Mouse (Mus musculus) limb, embryonic 10.5 days (tissue): ENCODE data around the gene Car8. TPM values are rescaled to one million over a fixed set of nuclear protein-coding genes. Genes with fewer than 3 reads are reported as not detected.

Source experiments
- DNase-seq: peaks from one replicate; pipeline ENCODE4 v3.0.0-alpha.2; 2017; ENCODE audit warnings: low spot score
- H3K27ac ChIP-seq: fragments of 300-500 bp; sonication (generic); 2 replicates; pipeline ENCODE4 v1.5.1; 2016; ENCODE audit warnings: mild to moderate bottlenecking
- H3K27me3 ChIP-seq: fragments of 300-500 bp; sonication (generic); 2 replicates; pipeline ENCODE4 v1.6.1; 2016; ENCODE audit warnings: low read depth, mild to moderate bottlenecking; ENCODE audit not compliant: poor library complexity, severe bottlenecking
- H3K36me3 ChIP-seq: fragments of 300-500 bp; sonication (generic); 2 replicates; pipeline ENCODE4 v1.6.1; 2016; ENCODE audit warnings: mild to moderate bottlenecking, moderate library complexity
- H3K4me1 ChIP-seq: fragments of 300-500 bp; sonication (generic); 2 replicates; pipeline ENCODE4 v1.6.1; 2016
- H3K4me3 ChIP-seq: fragments of 300-500 bp; sonication (generic); 2 replicates; pipeline ENCODE4 v1.5.1; 2016; ENCODE audit warnings: mild to moderate bottlenecking, moderate library complexity
- H3K9me3 ChIP-seq: fragments of 300-500 bp; sonication (generic); replicated peaks from 2 replicates; pipeline ENCODE4 v1.6.1; 2016; ENCODE audit warnings: mild to moderate bottlenecking
- WGBS: fragments of 180-500 bp; shearing (Covaris S2); methylation state at CpG from one replicate; pipeline ENCODE4 v1.1.7; 2016; 5-methylcytosine and 5-hydroxymethylcytosine counted together
- polyA plus RNA-seq: library from polyadenylated mRNA; unstranded; fragments of >200 nt; fragmentation: Nextera tagmentation; extraction: Ambion mirVana; gene quantifications from 2 replicates; pipeline ENCODE4 v1.2.1, GENCODE M21; 2016

Car8 gene
- polyA plus RNA-seq, 1 experiment from 2014 or later: 2.5 TPM

- Histone ChIP-seq H3K36me3 (no peaks in the 10 kb centered on the region), H3K27ac (no peak overlapping the region), H3K27me3 (no peaks in the 10 kb centered on the region), H3K4me3 (no peak overlapping the region), H3K9me3 (no peaks in the 10 kb centered on the region), H3K4me1 (peaks cover 11% of the 10 kb centered on the region)
- DNase-seq: no peak
- WGBS: 88% methylated on average over 3 of the region's 3 CpGs
Measured at GRCm38 (mm10) chr4:8218004-8218403, 20.8 kb downstream of the Car8 start.

GRCm38 (mm10) chr4:8217272-8217671 is 21.6 kb downstream of the Car8 start:
- WGBS: 58% methylated on average over 5 of the region's 5 CpGs
- Histone ChIP-seq H3K36me3 (no peaks in the 10 kb centered on the region), H3K27ac (no peak overlapping the region)

GRCm38 (mm10) chr4:8216551-8216950 is 22.3 kb downstream of the Car8 start:
- Histone ChIP-seq H3K36me3 (no peaks in the 10 kb centered on the region), H3K27me3 (no peaks in the 10 kb centered on the region), H3K4me3 (no peak overlapping the region), H3K27ac (no peak overlapping the region), H3K4me1 (peaks cover 11% of the 10 kb centered on the region), H3K9me3 (no peaks in the 10 kb centered on the region)
- 33% methylated on average over 6 of the region's 6 CpGs for WGBS
- DNase-seq: no peak

More at GRCm38 (mm10) chr4:8217272-8217671, 21.6 kb downstream of the Car8 start:
- no peaks in the 10 kb centered on the region for H3K9me3 ChIP-seq
- no peaks in the 10 kb centered on the region for H3K27me3 ChIP-seq
- H3K4me1 ChIP-seq: peaks cover 11% of the 10 kb centered on the region
- no peak for DNase-seq
- H3K4me3 ChIP-seq: no peak overlapping the region

- DNase-seq: no peak
- peaks cover 15% of the 10 kb centered on the region for H3K4me1 ChIP-seq
- H3K4me3 ChIP-seq: no peak overlapping the region
- WGBS: 78% methylated on average over 2 of the region's 2 CpGs
- H3K27ac ChIP-seq: no peak overlapping the region
- H3K9me3 ChIP-seq: no peaks in the 10 kb centered on the region
- no peaks in the 10 kb centered on the region for H3K27me3 ChIP-seq
- no peaks in the 10 kb centered on the region for H3K36me3 ChIP-seq
Measured at GRCm38 (mm10) chr4:8213661-8214060, 25.2 kb downstream of the Car8 start.

- H3K27me3 ChIP-seq: no peaks in the 10 kb centered on the region
- DNase-seq: no peak
- peaks cover 15% of the 10 kb centered on the region for H3K4me1 ChIP-seq
- H3K4me3 ChIP-seq: no peak overlapping the region
- H3K9me3 ChIP-seq: no peaks in the 10 kb centered on the region
- no peak overlapping the region for H3K27ac ChIP-seq
- no peaks in the 10 kb centered on the region for H3K36me3 ChIP-seq
- WGBS: 84% methylated on average over 8 of the region's 8 CpGs
Measured at GRCm38 (mm10) chr4:8212873-8213569, 25.8 kb downstream of the Car8 start.

GRCm38 (mm10) chr4:8210452-8210851 is 28.4 kb downstream of the Car8 start:
- Histone ChIP-seq H3K9me3 (no peaks in the 10 kb centered on the region), H3K27ac (no peak overlapping the region), H3K36me3 (no peaks in the 10 kb centered on the region), H3K4me3 (no peak overlapping the region), H3K27me3 (no peaks in the 10 kb centered on the region), H3K4me1 (peaks cover 4% of the 10 kb centered on the region; the same call in 1 of the 2 replicates)
- no peak for DNase-seq
- whole genome bisulfite sequencing: 98% methylated on average over 2 of the region's 2 CpGs

GRCm38 (mm10) chr4:8207924-8208323 is 30.9 kb downstream of the Car8 start:
- DNase-seq: no peak
- H3K4me1 ChIP-seq: peaks cover 4% of the 10 kb centered on the region; the same call in 1 of the 2 replicates
- WGBS: 74% methylated on average over 1 of the region's 1 CpGs
- H3K4me3 ChIP-seq: no peak overlapping the region
- H3K27ac ChIP-seq: no peak overlapping the region
- no peaks in the 10 kb centered on the region for H3K9me3 ChIP-seq
- H3K27me3 ChIP-seq: no peaks in the 10 kb centered on the region
- no peaks in the 10 kb centered on the region for H3K36me3 ChIP-seq

- DNase-seq: no peak
Measured at GRCm38 (mm10) chr4:8206918-8207573, 31.8 kb downstream of the Car8 start.

GRCm38 (mm10) chr4:8205089-8205649 is 33.7 kb downstream of the Car8 start:
- H3K9me3 ChIP-seq: no peaks in the 10 kb centered on the region
- H3K27ac ChIP-seq: no peak overlapping the region
- H3K4me1 ChIP-seq: no peaks in the 10 kb centered on the region
- H3K4me3 ChIP-seq: no peak overlapping the region
- H3K36me3 ChIP-seq: no peaks in the 10 kb centered on the region
- H3K27me3 ChIP-seq: no peaks in the 10 kb centered on the region
- 75% methylated on average over 4 of the region's 4 CpGs for WGBS
- DNase-seq: no peak

More at GRCm38 (mm10) chr4:8206918-8207573, 31.8 kb downstream of the Car8 start:
- Histone ChIP-seq H3K4me1 (peaks cover 4% of the 10 kb centered on the region; the same call in 1 of the 2 replicates), H3K9me3 (no peaks in the 10 kb centered on the region), H3K27ac (no peak overlapping the region), H3K36me3 (no peaks in the 10 kb centered on the region), H3K4me3 (no peak overlapping the region), H3K27me3 (no peaks in the 10 kb centered on the region)
- 88% methylated on average over 6 of the region's 6 CpGs for WGBS

GRCm38 (mm10) chr4:8203367-8203766 is 35.5 kb downstream of the Car8 start:
- Histone ChIP-seq H3K9me3 (no peaks in the 10 kb centered on the region), H3K27ac (no peak overlapping the region), H3K4me3 (no peak overlapping the region), H3K36me3 (no peaks in the 10 kb centered on the region), H3K27me3 (no peaks in the 10 kb centered on the region), H3K4me1 (no peaks in the 10 kb centered on the region)
- no peak for DNase-seq
- WGBS: 73% methylated on average over 1 of the region's 1 CpGs

GRCm38 (mm10) chr4:8201631-8202030 is 37.2 kb downstream of the Car8 start:
- Histone ChIP-seq H3K9me3 (no peaks in the 10 kb centered on the region), H3K27ac (no peak overlapping the region), H3K27me3 (no peaks in the 10 kb centered on the region), H3K4me1 (no peaks in the 10 kb centered on the region), H3K36me3 (no peaks in the 10 kb centered on the region), H3K4me3 (no peak overlapping the region)
- no peak for DNase-seq
- WGBS: 91% methylated on average over 2 of the region's 2 CpGs

GRCm38 (mm10) chr4:8200081-8200480 is 38.8 kb downstream of the Car8 start:
- no peak for DNase-seq
- WGBS: 76% methylated on average over 5 of the region's 5 CpGs
- Histone ChIP-seq H3K4me1 (no peaks in the 10 kb centered on the region), H3K9me3 (no peaks in the 10 kb centered on the region), H3K36me3 (no peaks in the 10 kb centered on the region), H3K27ac (no peak overlapping the region), H3K27me3 (no peaks in the 10 kb centered on the region), H3K4me3 (no peak overlapping the region)

GRCm38 (mm10) chr4:8198033-8198432 is 40.8 kb downstream of the Car8 start:
- H3K36me3 ChIP-seq: no peaks in the 10 kb centered on the region
- no peaks in the 10 kb centered on the region for H3K9me3 ChIP-seq
- no peak for DNase-seq
- no peaks in the 10 kb centered on the region for H3K27me3 ChIP-seq
- 87% methylated on average over 5 of the region's 5 CpGs for WGBS
- no peak overlapping the region for H3K4me3 ChIP-seq
- no peaks in the 10 kb centered on the region for H3K4me1 ChIP-seq
- H3K27ac ChIP-seq: no peak overlapping the region
